Mouse (Mus musculus) testis, postnatal 10 days (tissue): ENCODE results near the gene Fam199x.
A peak's percentile ranks its signal among the peaks of the same experiment; 100 is the strongest.

Source experiments
- DNase-seq: peaks from one replicate; pipeline ENCODE4 v3.0.0; 2021; ENCODE audit warnings: low spot score

Fam199x gene

DNA sequence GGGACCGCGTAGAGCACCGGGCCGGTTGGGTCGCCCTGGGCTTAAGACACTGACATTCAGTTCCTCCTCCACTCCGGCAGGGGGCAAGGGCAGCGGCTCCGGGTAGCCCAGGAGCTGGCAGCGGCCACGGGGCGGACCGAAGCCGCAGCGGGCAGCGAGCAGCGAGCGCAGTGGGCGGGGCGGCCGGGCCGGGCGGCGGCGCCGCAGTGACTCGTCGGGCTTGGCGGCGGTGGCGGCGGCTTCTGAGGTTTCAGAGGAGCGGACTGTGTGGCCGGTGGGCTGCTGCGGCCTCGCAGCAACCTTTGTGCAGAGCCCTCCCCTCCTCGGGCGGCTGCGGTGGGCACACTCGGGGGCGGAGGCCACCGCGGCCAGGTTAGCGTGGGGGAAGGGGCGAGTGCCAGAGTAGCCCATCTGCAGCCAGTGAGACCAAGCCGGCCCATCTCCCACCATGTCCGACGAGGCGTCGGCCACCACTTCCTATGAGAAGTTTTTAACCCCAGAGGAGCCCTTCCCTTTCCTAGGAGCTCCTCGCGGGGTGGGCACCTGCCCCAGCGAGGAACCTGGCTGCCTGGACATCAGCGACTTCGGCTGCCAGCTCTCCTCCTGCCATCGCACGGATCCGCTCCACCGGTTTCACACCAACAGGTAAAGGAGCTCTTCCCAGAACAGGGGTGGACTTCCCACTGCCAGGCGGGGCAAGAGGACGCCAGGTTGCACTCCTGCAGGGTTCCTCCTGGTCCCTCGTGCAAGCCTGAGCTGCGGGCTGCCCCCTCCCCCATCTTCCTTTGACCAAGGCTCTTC lies at the start of gene Fam199x:
Fam199x (plus strand) TSS at position 170 of the 801 bp plus-strand sequence.
- DNase-seq = peak; percentile 82

DNA sequence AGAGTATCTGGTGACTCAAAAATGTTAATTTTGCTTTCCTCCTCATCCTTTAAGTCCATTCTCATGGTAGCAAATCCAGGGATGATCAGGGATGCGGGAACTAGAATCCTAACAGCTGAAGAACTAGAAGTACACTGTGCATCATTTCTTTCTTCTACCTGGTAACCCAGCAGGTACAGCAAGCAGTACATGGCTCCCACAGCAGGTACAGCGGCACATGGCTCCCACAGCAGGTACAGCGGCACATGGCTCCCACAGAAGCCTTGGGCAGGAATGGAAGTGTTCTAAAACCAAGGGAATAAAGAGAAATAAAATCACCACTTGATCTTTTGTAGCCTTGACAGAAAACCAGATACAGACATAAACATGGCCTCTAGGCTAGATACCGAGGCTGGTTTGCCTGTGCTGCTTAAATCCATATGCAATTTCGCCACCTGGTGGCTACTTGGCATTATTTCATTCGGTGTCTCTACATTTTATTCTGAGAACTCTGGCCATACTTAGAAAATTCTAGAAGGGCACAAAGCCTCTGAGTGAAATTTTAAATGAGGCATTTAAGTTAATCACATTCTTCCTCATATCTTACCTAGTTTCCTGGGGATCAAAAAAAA lies 34.2 kb upstream of the Fam199x start:
- peak; percentile 57 for DNase-seq

- DNase-seq = no peak
Measured at GRCm38 (mm10) chrX:137017668-137018067, 31.7 kb upstream of the Fam199x start.

GRCm38 (mm10) chrX:137019310-137019709 lies 30.1 kb upstream of the Fam199x start:
- peak; percentile 84 for DNase-seq

DNA sequence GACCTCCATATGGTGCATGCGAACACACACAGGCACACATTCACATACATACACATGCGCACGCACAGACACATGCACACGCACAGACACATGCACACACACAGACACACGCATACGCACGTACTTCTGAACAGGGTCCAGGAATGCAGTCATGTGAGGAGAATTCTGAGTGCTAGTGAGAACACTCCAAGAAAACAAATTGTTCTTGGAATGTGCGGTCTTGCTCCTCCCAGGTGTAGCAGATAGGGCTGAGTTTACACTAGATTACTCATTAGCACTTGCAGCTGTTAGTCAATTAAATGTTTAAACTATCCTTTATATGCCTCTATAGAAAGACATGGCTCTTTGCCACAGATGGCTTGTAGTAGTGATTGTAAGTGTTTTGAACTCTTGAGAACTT lies 18.5 kb upstream of the Fam199x start:
- DNase-seq = no peak

DNA sequence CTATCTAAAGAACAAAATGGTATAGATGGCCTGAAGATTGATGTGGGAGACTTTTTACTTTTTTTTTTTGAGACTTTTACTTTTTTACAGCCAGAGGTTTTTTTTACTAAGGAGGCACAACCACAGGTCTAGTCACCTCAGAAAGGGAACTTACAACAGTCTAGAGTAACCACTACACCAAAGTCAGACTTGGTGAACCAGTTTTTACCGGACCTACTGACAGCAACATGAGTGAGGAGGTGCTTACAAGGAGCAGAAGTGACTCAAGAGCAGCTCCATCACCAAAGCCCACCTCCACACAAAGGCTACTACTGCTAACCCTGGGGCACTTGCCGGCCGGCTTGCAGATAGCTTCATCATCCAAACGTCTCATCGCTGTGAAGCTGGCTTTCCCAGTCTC lies 17.7 kb upstream of the Fam199x start:
- DNase-seq = no peak

GRCm38 (mm10) chrX:137034322-137034721 lies 15.1 kb upstream of the Fam199x start:
- no peak for DNase-seq

- no peak for DNase-seq
Measured at GRCm38 (mm10) chrX:137037470-137037999, 11.9 kb upstream of the Fam199x start.

DNA sequence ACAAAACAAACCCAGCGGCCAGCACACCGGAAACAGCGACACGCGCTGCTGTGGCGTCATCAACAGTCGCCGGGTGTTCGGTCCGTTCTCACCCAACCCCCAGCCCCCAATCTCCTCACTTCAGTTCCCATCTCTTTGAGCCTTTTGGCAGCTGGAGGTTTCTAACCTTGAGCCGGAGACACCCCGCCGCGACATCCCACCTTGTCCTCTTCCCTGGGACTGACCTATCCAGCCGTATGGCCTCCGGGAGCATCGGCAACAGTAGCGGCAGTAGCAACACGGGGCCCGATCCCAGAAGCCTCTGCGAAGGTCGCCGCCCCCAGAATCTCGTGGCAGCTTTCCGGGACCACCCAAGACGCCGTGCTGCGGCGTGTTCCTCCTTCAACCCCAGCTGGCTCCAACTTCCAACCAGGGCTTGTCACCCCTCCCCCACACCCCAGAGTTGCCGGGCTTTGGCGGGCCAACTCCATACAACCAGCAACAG lies 11.4 kb upstream of the Fam199x start, which contains the start of gene Slc25a53:
Slc25a53 (minus strand) TSS at position 303 of the 484 bp plus-strand sequence.
- DNase-seq = peak; percentile 92

- DNase-seq = no peak
Measured at GRCm38 (mm10) chrX:137038502-137038901, 10.9 kb upstream of the Fam199x start.

- DNase-seq = no peak
Measured at GRCm38 (mm10) chrX:137049060-137049424, 352 bp upstream of the Fam199x start.

DNA sequence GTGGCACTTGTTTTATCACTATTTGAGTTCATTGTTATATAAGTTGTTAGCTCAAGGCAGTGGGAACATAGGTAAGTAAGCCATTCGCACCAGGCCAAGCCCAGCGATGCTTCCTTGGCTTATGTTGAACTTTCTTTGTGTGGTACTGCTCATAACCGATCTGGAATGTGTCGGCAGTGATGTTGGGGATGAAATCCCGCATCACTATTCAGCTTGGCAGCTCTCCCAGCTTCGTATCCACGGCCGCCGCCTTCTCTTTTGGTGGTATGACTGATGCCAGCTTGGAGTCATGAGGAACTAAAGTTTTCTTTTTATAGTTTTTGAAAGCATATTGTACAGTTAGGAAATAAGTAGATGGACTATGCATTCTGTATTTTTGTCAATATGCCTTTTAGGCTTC lies 13.8 kb downstream of the Fam199x start:
- no peak for DNase-seq

GRCm38 (mm10) chrX:137104531-137104930 lies 55.1 kb downstream of the Fam199x start:
- DNase-seq = no peak

GRCm38 (mm10) chrX:137106498-137106897 lies 57.1 kb downstream of the Fam199x start:
- no peak for DNase-seq

- DNase-seq = peak; percentile 53
Measured at GRCm38 (mm10) chrX:137118097-137118746, 68.8 kb downstream of the Fam199x start.

DNA sequence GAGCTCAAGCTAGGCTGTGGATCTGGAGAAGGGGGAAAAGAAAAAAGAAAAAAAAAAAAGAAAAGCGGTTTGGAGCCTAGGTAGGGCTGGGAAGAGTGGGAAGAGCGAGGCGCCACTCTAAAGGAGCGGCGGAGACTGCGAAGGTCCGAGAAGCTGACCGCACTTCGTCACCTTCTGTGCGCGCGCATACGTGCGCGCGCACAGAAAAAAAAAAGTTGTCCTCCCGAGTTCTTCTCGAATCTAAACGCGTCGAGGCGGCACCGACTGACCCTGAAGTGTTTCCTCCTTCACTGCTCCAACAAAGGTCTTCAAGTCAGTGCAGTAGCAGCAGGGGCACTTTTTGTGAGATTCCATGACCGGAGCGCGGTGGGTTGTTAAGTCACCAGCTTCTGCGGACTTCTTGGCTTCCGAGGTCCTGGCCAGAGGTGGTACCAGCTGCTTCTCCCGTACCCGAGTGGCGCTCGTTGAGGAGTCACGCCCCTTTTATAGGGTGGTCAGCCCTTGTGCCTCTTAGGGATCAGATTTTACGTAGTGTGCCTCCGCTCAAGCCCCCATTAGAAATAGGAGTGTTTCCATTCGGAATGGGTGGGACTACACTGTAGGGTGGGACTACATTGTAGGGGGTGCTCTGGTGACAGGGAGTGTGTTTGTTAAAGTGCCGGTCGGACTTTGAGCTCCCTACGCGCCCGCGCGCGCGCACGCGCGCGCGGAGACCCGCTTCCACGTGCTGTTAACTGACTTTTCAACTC lies 70.5 kb downstream of the Fam199x start:
- DNase-seq = no peak

DNA sequence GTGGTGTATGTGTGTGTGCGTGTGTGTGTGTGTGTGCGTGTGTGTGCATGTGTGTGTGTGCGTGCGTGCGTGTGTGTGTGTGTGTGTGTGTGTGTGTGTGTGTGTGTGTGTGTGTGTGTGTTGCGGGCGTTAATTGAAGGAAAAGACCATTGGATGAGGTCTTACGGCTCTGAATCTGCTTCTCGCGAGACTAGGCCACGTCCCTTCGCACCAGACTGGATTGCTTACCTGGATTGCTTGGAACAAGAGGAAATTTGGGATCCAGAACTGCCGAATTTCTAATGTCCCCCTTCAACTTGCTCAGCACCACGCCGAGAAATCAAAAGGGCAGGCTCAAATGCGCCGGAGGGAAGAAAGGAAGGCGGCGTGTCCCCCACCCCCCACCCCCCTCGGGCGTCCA lies 72.3 kb downstream of the Fam199x start, which contains the start of gene Esx1:
Esx1 (minus strand) TSS at position 366 of the 400 bp plus-strand sequence.
- no peak for DNase-seq

DNA sequence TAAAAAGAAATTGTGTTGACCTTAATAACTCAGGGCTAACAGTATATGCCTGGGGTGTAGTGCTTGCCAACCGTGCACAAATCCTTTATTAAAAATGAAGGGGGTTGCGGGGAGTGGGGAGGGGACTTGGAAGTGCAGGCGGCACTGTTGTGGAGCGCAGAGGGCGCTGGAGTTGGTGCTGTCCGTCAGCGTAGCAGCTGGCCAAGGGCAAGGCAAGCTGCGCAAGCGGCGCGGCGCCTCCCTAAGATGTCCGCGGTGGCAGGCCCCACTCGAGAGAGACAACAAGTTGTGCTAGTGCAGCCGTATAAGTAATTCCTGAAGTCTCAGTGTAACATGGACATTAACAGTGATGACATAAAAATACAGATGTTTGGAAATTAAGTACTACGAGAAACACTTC lies 78.1 kb downstream of the Fam199x start:
- no peak for DNase-seq
